Mouse (Mus musculus) left cerebral cortex, adult 11 months (tissue): Measurements from ENCODE around the gene Ddx42.
A peak's percentile ranks its signal among the peaks of the same experiment; 100 is the strongest.
"Not testable (repeated sequence)": the region's sequence is repeated elsewhere in the genome, so short reads cannot be mapped to it uniquely, and the experiment has no call there.

Experiments used
- DNase-seq: peaks from one replicate; pipeline ENCODE4 v3.0.0; 2022; ENCODE audit warnings: low spot score

The Ddx42 gene

GRCm38 (mm10) chr11:106216730-106217490, at the start of gene Ddx42:
TSS of gene Ddx42 (plus strand) at chr11:106216926.
- DNase-seq, result peak; percentile 92

- no peak for DNase-seq
These were observed 49.3 kb upstream of the Ddx42 start for GRCm38 (mm10) chr11:106167435-106167834.

GRCm38 (mm10) chr11:106170807-106171206, 45.9 kb upstream of the Ddx42 start:
- DNase-seq, result no peak

- DNase-seq, result no peak
These were observed 43.5 kb upstream of the Ddx42 start for GRCm38 (mm10) chr11:106173228-106173627.

GRCm38 (mm10) chr11:106174372-106174771, 42.4 kb upstream of the Ddx42 start:
- DNase-seq, result no peak

GRCm38 (mm10) chr11:106175081-106175480, 41.6 kb upstream of the Ddx42 start:
- no peak for DNase-seq

- DNase-seq, result no peak
These were observed 40.4 kb upstream of the Ddx42 start for GRCm38 (mm10) chr11:106176372-106176771.

- no peak for DNase-seq
These were observed 38.5 kb upstream of the Ddx42 start for GRCm38 (mm10) chr11:106178036-106178782.

- DNase-seq, result no peak
These were observed 36.8 kb upstream of the Ddx42 start for GRCm38 (mm10) chr11:106179711-106180448.

GRCm38 (mm10) chr11:106180449-106180801, 36.3 kb upstream of the Ddx42 start:
- DNase-seq, result no peak

GRCm38 (mm10) chr11:106187326-106187725, 29.4 kb upstream of the Ddx42 start:
- no peak for DNase-seq

GRCm38 (mm10) chr11:106191716-106192115, 25.0 kb upstream of the Ddx42 start:
- DNase-seq, result no peak

- no peak for DNase-seq
These were observed 24.5 kb upstream of the Ddx42 start for GRCm38 (mm10) chr11:106192241-106192640.

GRCm38 (mm10) chr11:106192657-106193370, 23.9 kb upstream of the Ddx42 start:
- DNase-seq, result no peak

GRCm38 (mm10) chr11:106193371-106194154, 23.2 kb upstream of the Ddx42 start:
- DNase-seq, result peak; percentile 92

GRCm38 (mm10) chr11:106194155-106194541, 22.6 kb upstream of the Ddx42 start:
- DNase-seq, result no peak

GRCm38 (mm10) chr11:106194891-106195290, 21.8 kb upstream of the Ddx42 start:
- DNase-seq, result no peak

GRCm38 (mm10) chr11:106195341-106195740, 21.4 kb upstream of the Ddx42 start:
- DNase-seq, result no peak

GRCm38 (mm10) chr11:106198277-106198676, 18.4 kb upstream of the Ddx42 start:
- DNase-seq, result no peak

GRCm38 (mm10) chr11:106199997-106200396, 16.7 kb upstream of the Ddx42 start:
- DNase-seq, result not testable (repeated sequence)

GRCm38 (mm10) chr11:106200756-106201155, 16.0 kb upstream of the Ddx42 start:
- DNase-seq, result no peak
